Mouse (Mus musculus): Measurements from ENCODE around the gene Olfr652. TPM values are rescaled to one million over a fixed set of nuclear protein-coding genes. Genes with fewer than 3 reads are reported as not detected.

Olfr652 gene
- polyA plus RNA-seq (2017; shearing (Covaris generic)) = not detected

DNA sequence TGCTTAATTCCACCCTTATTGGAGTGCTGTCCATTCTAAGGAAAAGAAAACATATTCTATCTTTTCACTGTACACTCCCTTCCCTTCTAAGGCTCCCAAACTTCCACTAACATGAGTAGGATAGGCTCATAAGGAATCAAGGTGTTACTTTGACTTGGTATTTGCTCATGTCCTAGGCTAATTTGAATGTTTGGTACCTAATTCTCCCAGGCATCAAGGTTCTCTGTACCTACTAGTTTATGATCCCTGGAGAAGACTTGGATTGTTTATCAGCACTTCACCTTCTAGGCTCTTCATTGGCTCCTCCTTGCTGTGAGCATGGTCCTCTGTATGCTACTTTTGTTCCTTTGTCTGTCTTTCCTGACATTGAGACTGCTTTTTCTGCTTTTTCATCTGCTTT lies at the start of gene Olfr652:
Gene Olfr652 (plus strand): TSS at position 301 of the 400 bp plus-strand sequence.

DNA sequence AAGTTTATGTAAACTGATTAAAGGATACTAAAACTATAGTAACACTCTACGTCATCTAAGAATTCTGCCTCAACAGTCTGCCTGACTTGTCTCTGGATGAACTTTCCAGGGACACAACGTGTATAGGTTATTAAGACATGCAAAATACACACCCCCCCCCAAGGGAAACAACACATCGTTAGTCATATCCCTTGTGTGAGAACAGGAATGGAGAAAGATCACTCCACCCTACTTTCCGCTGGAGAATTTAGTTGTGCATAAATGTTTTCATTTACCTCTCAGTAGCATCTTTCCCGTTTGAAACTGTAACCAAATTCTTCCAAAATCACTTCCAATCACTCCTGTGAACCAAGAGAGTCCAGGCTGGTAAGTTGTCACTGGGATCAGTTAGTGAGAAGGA lies 10.9 kb upstream of the Olfr652 start, which contains the start of gene Olfr651:
Gene Olfr651 (plus strand): TSS at position 301 of the 400 bp plus-strand sequence.

GRCm38 (mm10) chr7:104577014-104577413 lies 16.3 kb downstream of the Olfr652 start, which contains the start of gene Olfr653:
Gene Olfr653 (plus strand): TSS chr7:104577314.

DNA sequence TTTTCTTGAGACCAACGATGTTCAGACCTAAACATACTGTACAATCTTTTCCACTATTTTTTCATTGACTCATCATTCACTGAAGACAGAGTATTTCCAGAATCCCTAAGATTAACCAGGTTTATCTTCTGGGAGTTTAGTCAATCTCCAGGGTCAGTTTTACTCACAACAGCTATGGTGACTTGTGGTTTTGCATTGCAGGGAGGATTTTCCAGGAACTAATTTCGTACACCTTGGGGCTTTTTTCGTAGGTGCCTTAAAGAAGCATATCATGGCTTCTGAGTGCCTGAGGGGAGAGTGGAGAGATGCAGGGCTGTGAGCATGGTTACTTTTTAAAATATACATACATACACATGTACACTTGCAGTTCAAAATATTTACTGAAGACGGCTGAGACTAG lies 26.0 kb downstream of the Olfr652 start, which contains the start of gene Olfr654:
Gene Olfr654 (plus strand): TSS at position 301 of the 400 bp plus-strand sequence.

GRCm38 (mm10) chr7:104601679-104602078 lies 41.0 kb downstream of the Olfr652 start, which contains the start of gene Olfr655:
Gene Olfr655 (minus strand): TSS chr7:104601779.

DNA sequence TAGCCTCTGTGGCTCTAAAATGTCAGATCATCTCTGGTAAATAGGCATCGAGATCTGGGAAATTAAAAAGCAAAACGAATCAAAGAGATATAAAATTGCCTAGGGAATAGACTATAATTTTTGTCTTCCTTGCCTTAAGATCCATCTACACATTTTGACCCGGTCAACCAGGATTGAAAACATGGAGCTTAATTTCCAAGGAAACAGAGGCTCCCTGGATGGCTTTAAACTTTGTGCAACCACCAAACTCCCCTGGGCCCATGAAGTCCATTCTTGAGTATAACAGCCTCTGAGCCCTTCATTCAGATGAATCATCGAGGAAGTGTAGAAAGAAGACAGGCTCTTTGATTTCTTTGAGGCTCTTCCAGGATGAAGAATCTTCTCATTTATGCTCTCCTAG lies 53.0 kb downstream of the Olfr652 start, which contains the start of gene Olfr656:
Gene Olfr656 (plus strand): TSS at position 301 of the 400 bp plus-strand sequence.

Other genes with a start within 250 kb of the Olfr652 start
- gene Trim12a, start 245.4 kb upstream of the Olfr652 start, polyA plus RNA-seq (2017; shearing (Covaris generic)) = 163 TPM
- gene Trim34b, start 231.4 kb upstream of the Olfr652 start, polyA plus RNA-seq (2017; shearing (Covaris generic)) = 1.3 TPM
- gene Trim12c, start 207.5 kb upstream of the Olfr652 start, polyA plus RNA-seq (2017; shearing (Covaris generic)) = 25.5 TPM
- 1.5 TPM for gene Trim30b, start 191.0 kb upstream of the Olfr652 start, polyA plus RNA-seq (2017; shearing (Covaris generic))
- gene Trim30c, start 160.1 kb upstream of the Olfr652 start, polyA plus RNA-seq (2017; shearing (Covaris generic)) = 1.4 TPM
- 72.6 TPM for gene Trim30a, start 95.7 kb upstream of the Olfr652 start, polyA plus RNA-seq (2017; shearing (Covaris generic))
- 29.7 TPM for gene Trim30d, start 53.1 kb upstream of the Olfr652 start, polyA plus RNA-seq (2017; shearing (Covaris generic))
- gene Olfr651, start 10.8 kb upstream of the Olfr652 start, polyA plus RNA-seq (2017; shearing (Covaris generic)) = not detected
- gene Olfr653, start 16.4 kb downstream of the Olfr652 start, polyA plus RNA-seq (2017; shearing (Covaris generic)) = not detected
- not detected for gene Olfr654, start 26.1 kb downstream of the Olfr652 start, polyA plus RNA-seq (2017; shearing (Covaris generic))
- gene Olfr655, start 40.9 kb downstream of the Olfr652 start, polyA plus RNA-seq (2017; shearing (Covaris generic)) = not detected
- gene Olfr656, start 53.1 kb downstream of the Olfr652 start, polyA plus RNA-seq (2017; shearing (Covaris generic)) = not detected
- gene Olfr657, start 63.9 kb downstream of the Olfr652 start, polyA plus RNA-seq (2017; shearing (Covaris generic)) = not detected
- not detected for gene Olfr658, start 86.4 kb downstream of the Olfr652 start, polyA plus RNA-seq (2017; shearing (Covaris generic))
- gene Olfr659, start 105.9 kb downstream of the Olfr652 start, polyA plus RNA-seq (2017; shearing (Covaris generic)) = not detected
- gene Olfr661, start 125.6 kb downstream of the Olfr652 start, polyA plus RNA-seq (2017; shearing (Covaris generic)) = not detected
- gene Usp17le, start 216.6 kb downstream of the Olfr652 start, polyA plus RNA-seq (2017; shearing (Covaris generic)) = not detected

Data from CD4-positive, CD25-positive, alpha-beta regulatory T cell, adult 9 weeks (primary cell).